Mouse (Mus musculus) monocyte, adult 5-6 weeks (primary cell): ENCODE data around the gene Olfr1251. TPM values are rescaled to one million over a fixed set of nuclear protein-coding genes. Genes with fewer than 3 reads are reported as not detected.
"Not testable (repeated sequence)": the region's sequence is repeated elsewhere in the genome, so short reads cannot be mapped to it uniquely, and the experiment has no call there.

Source experiments
- ATAC-seq: fragments of 153-309, 156-312 bp; replicated peaks from 2 replicates; pipeline ENCODE4 v1.8.0; 2017; ENCODE audit warnings: mild to moderate bottlenecking; ENCODE audit not compliant: low TSS enrichment, insufficient number of reproducible peaks, severe bottlenecking, poor library complexity, low FRiP score
- total RNA-seq: library from RNA; stranded (forward); fragments of 200-1000, 200-491, 200-594 nt; gene quantifications from 3 replicates; pipeline ENCODE4 v1.2.3, GENCODE M21; 2017

Olfr1251 gene
- total RNA-seq, result not detected in 3 replicates

GRCm38 (mm10) chr2:89671836-89672235 is at the start of gene Olfr1251:
Gene Olfr1251 (minus strand): TSS chr2:89671936.
- ATAC-seq, result no peak

GRCm38 (mm10) chr2:89691980-89692379 is 20.2 kb upstream of the Olfr1251 start:
- ATAC-seq, result no peak

- ATAC-seq, result no peak
Measured at GRCm38 (mm10) chr2:89661367-89661766, 10.4 kb downstream of the Olfr1251 start, which contains the start of gene Olfr1250. Gene Olfr1250 (minus strand): TSS chr2:89661467.

GRCm38 (mm10) chr2:89634883-89635282 is 36.9 kb downstream of the Olfr1251 start, which contains the start of gene Olfr1249:
Gene Olfr1249 (minus strand): TSS chr2:89634983.
- ATAC-seq, result no peak

DNA sequence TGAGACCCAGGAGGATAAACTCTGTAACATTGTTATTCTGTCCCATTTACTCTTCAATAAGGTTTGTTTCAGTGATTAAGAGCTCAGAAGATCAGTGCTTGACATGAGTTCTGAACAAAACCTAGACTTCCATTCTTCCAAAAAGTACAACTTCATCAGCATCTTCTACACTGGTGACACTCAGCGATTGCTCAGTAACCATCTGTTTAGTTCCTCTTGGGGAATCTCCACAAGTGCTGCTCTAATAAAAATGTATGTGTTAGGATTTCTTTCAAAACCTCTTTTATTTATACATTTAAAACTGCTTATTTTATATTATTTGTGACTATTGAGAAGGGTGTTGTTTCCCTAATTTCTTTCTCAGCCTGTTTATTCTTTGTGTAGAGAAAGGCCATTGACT is 53.6 kb downstream of the Olfr1251 start, which contains the start of gene Olfr1248:
Gene Olfr1248 (minus strand): TSS at position 101 of the 400 bp plus-strand sequence.
- ATAC-seq, result not testable (repeated sequence)

Other genes starting within 250 kb of the Olfr1251 start
- gene Olfr1240, start 228.9 kb downstream of the Olfr1251 start, total RNA-seq, result not detected in 3 replicates
- gene Olfr1241, start 184.8 kb downstream of the Olfr1251 start, total RNA-seq, result not detected in 3 replicates
- gene Olfr1242, start 173.6 kb downstream of the Olfr1251 start, total RNA-seq, result not detected in 3 replicates
- gene Olfr1243, start 140.4 kb downstream of the Olfr1251 start, total RNA-seq, result not detected in 3 replicates
- gene Olfr1245, start 93.5 kb downstream of the Olfr1251 start, total RNA-seq, result not detected in 3 replicates
- 0.10 TPM in 2 of 3 replicates, not detected in the other for gene Olfr1246, start 78.8 kb downstream of the Olfr1251 start, total RNA-seq
- 0.32 TPM in 1 of 3 replicates, not detected in the others for gene Olfr1247, start 57.8 kb downstream of the Olfr1251 start, total RNA-seq
- gene Olfr1248, start 53.7 kb downstream of the Olfr1251 start, total RNA-seq, result not detected in 3 replicates
- not detected in 3 replicates for gene Olfr1249, start 37.0 kb downstream of the Olfr1251 start, total RNA-seq
- 0.10 TPM in 1 of 3 replicates, not detected in the others for gene Olfr1250, start 10.5 kb downstream of the Olfr1251 start, total RNA-seq
- not detected in 3 replicates for gene Olfr1252, start 53.1 kb upstream of the Olfr1251 start, total RNA-seq
- not detected in 3 replicates for gene Olfr1253, start 85.2 kb upstream of the Olfr1251 start, total RNA-seq
- not detected in 3 replicates for gene Olfr1254, start 121.7 kb upstream of the Olfr1251 start, total RNA-seq
- not detected in 3 replicates for gene Olfr1255, start 140.1 kb upstream of the Olfr1251 start, total RNA-seq
- not detected in 3 replicates for gene Olfr1256, start 169.6 kb upstream of the Olfr1251 start, total RNA-seq
- gene Olfr48, start 176.3 kb upstream of the Olfr1251 start, total RNA-seq, result not detected in 3 replicates
- not detected in 3 replicates for gene Olfr1257, start 206.5 kb upstream of the Olfr1251 start, total RNA-seq